Mouse (Mus musculus) CH12.LX (cell line): Measurements from ENCODE around the gene Slc6a4.

Source experiments
- CTCF ChIP-seq, 2 experiments: IDR thresholded peaks in 1 of 2; conservative IDR thresholded peaks in 1 of 2; 2 replicates each; pipeline ENCODE4 v1.5.1; 2011 to 2012; ENCODE audit warnings: low read depth in 2 of 2, low read length in 2 of 2, improper control_type of control experiment in 1 of 2, inconsistent platforms in 1 of 2, mild to moderate bottlenecking in 1 of 2, moderate library complexity in 1 of 2
- GABPA ChIP-seq: IDR thresholded peaks from 2 replicates; pipeline ENCODE4 v1.6.1; 2012; ENCODE audit warnings: low read depth, low read length, improper control_type of control experiment, inconsistent platforms; ENCODE audit not compliant: insufficient replicate concordance
- KAT2A ChIP-seq: IDR thresholded peaks from 2 replicates; pipeline ENCODE4 v1.6.1; 2012; ENCODE audit warnings: low read length, improper control_type of control experiment, inconsistent platforms; ENCODE audit not compliant: insufficient replicate concordance
- POLR2A ChIP-seq: IDR thresholded peaks from 2 replicates; pipeline ENCODE4 v1.6.1; 2011; ENCODE audit warnings: low read depth, mild to moderate bottlenecking, improper control_type of control experiment, low read length

DNA sequence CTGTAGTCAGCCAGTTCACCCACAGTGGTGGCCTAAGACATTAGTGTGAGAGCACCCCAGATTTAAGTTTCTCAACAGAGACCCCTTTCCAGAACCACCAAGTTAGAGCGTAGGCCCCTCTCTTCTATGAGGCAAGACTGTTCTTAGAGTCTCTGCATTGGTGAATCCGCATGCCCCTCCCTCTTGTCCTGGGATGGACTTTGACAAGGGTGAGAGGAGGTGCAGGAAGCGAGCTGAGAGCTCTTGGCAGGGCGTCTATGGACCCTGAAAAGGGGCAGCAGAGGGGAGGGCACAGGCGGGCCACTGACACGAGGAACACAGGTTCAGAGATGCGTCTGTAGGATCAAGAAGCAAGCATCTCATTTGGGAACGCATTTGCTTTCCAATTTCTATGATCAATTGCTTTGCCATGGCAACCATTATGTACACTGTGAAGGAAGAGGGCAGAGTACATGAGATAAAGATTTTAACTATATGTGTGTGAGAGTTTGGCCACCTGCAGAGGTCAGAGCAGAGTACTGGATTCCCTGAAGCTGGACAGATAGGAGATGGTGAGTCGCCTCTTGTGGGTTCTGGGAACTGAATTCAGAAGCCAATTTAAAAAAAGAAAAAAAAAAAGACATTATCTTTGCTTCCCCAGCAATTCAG, 23.5 kb downstream of the Slc6a4 start:
- TF ChIP-seq GABPA: no peak
- TF ChIP-seq KAT2A: no peak
- no peak for TF ChIP-seq CTCF (conservative IDR thresholded peaks at IDR 0.05 in 1 of 2, IDR thresholded peaks at IDR 0.05 in 1 of 2; ENCODE audit: low read depth in 2 of 2, low read length in 2 of 2)
- no peak for TF ChIP-seq POLR2A
